Mouse (Mus musculus): Measurements from ENCODE around the gene Kifap3.

Gene Kifap3

GRCm38 (mm10) chr1:163898291-163898764 lies 118.9 kb downstream of the Kifap3 start:
- no peak for DNase-seq

GRCm38 (mm10) chr1:163899575-163899974 lies 120.2 kb downstream of the Kifap3 start:
- no peak for DNase-seq

DNA sequence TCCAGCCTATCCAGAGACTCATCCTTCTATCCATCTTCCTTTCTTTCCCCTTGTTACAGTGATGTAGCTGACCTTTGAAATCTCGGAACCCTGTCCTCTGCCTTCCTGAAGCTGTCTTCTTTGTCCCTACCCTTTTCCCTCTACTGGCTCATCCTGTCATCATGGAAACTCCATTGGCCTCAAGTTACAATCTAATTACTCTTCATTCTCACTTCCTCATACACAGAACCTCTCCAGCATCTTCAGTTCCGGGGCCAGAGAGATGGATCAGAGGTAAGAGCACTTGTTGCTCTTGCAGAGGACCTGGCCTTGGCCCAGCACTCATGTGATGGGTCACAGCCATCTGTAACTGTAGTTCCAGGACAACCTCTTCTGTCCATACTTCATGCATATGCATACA lies 120.8 kb downstream of the Kifap3 start:
- DNase-seq, result no peak

DNA sequence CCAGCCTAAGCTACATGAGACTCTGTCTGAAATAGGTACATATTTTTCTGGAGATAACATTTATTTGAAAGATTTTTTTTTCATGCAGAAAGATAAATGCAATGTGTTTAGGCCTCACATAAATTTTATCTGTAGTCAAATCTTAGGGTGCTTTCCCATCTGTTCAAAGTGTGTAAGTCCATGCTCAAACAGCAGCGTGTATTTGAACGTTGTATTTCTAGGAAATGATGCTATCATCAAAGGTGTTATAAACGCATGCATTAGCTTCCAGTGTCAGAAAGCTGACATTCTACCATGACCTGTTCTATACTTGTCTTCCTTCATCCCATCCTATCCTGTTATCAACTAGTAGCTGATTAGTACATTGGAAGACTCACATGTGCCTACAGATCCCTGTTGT lies 124.0 kb downstream of the Kifap3 start:
- no peak for DNase-seq

DNA sequence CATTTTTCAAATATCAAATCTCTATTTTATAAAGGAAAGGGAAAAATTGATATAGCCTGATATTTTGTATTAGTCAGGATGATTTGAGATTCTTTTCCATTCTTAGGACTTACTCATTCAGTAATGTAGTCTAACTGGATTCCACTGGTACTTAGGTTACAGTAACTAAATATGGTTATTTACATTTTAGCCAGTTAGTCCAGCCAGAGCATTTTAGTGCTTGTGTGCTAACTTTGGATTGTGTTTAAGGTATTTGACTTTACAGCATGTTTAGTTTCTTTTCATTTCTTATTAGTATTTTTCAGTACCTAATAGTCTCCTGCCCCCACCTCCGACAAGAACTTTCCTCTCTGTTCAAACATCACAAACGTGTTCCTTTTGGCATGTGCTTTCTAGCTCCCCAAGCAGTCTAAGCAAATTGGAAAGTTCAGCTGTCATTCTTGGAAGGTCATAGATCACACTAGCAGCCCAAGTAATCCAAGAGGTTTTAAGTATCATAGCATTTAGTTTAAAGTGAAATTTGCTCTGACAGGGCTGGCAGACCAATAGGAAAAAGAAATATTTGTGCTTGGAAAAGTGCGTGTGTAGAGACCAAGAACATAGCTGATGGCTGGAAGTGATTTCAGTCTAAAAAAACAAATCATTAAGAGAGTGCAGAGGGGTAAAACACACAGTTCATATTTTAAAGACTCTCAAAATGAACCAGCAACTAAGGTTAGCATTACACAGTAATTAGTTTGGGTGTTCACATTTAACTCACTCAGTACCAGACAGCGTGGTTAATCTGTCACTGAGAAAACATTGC lies 127.8 kb downstream of the Kifap3 start:
- no peak for DNase-seq

DNA sequence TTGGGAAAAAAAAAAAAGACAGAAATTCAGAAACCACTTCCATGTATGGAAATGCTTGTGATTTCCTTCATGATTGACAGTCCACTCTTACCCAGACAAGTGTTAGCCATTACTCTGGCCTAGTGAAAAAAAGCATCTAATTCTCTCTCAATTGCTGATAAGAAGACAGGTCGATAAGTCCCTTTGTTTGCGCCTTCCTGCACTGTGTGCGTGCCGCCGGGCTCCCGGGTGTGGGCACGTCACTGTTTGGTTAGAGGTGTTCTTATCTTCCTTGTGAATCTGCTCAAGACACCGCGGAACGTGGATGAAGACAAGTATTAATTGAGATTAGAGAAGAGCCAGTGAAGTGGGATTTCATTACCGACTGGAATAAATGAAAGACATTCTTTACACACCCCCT lies 129.0 kb downstream of the Kifap3 start:
- no peak for DNase-seq

GRCm38 (mm10) chr1:163910343-163910742 lies 131.0 kb downstream of the Kifap3 start:
- peak; percentile 69 for DNase-seq

- DNase-seq, result no peak
Measured at GRCm38 (mm10) chr1:163910785-163911184, 131.4 kb downstream of the Kifap3 start.

- no peak for DNase-seq
Measured at GRCm38 (mm10) chr1:163911981-163912380, 132.6 kb downstream of the Kifap3 start.

GRCm38 (mm10) chr1:163917349-163918160 lies 138.2 kb downstream of the Kifap3 start:
- DNase-seq, result no peak

GRCm38 (mm10) chr1:163924093-163924492 lies 144.7 kb downstream of the Kifap3 start:
- DNase-seq, result no peak

- no peak for DNase-seq
Measured at GRCm38 (mm10) chr1:163928846-163929245, 149.5 kb downstream of the Kifap3 start, which contains the start of gene Scyl3. Scyl3 (plus strand) TSS chr1:163929100.

GRCm38 (mm10) chr1:163929636-163930457 lies 150.5 kb downstream of the Kifap3 start:
- DNase-seq, result peak; percentile 93

GRCm38 (mm10) chr1:163930458-163930794 lies 151.0 kb downstream of the Kifap3 start:
- no peak for DNase-seq

GRCm38 (mm10) chr1:163931801-163932200 lies 152.4 kb downstream of the Kifap3 start:
- no peak for DNase-seq

DNA sequence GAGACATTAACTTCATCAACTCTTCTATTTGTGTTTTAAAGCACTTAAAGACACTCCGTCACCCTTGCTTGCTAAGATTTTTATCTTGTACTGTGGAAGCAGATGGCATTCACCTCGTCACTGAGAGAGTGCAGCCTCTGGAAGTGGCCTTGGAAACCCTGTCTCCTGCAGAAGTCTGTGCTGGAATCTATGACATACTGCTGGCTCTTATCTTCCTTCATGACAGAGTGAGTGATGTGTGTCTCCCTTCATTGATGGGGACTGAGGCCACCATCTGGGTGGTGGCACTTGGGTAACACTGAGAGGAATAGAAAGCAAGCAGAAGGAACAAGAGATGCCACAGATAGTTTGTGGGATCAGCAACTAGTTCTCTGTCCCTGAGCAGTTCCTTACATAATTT lies 155.2 kb downstream of the Kifap3 start:
- no peak for DNase-seq

GRCm38 (mm10) chr1:163942056-163942455 lies 162.7 kb downstream of the Kifap3 start:
- no peak for DNase-seq

- DNase-seq, result peak; percentile 61
Measured at GRCm38 (mm10) chr1:163953396-163953795, 174.0 kb downstream of the Kifap3 start.

- no peak for DNase-seq
Measured at GRCm38 (mm10) chr1:163958036-163958435, 178.7 kb downstream of the Kifap3 start.

- DNase-seq, result no peak
Measured at GRCm38 (mm10) chr1:163964008-163964689, 184.8 kb downstream of the Kifap3 start.
